Mouse (Mus musculus): Measurements from ENCODE around the gene Traf2. TPM values are rescaled to one million over a fixed set of nuclear protein-coding genes. Genes with fewer than 3 reads are reported as not detected.

Gene Traf2
- polyA plus RNA-seq (2012; rRNA removed) = 5.3 and 6.8 TPM in 2 replicates

DNA sequence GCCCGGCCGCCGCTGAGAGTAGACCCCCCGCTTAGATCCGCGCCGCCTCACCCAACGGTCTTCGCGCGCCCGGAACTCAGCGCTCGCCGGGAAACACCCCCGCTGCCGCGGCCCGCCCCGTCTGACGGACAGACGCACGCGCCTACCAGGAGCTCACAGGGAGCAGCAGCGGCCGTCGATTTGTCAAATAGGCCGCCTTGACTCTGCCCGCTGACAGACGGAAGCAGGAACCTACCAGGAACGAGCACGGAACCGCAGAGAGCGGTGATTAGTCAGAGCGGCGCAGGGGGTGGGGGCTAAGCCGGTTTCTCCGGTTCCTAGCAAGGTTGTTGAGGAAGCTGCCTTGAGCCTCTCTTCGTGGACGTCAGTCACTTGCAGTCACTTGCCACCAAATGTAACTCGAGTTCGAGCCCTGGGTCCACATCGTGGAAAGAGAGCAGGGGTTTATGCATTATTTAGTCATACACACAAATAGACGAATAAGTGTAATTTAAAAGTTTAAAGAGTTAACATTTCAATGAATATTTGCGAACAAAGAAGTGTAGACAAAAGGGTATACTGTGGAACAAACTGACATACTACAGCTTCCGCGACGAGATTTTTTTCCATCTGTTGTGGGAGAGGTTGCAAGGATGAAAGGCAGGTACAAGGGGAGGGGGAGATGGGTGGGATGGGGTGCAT, at the start of gene Traf2:
Gene Traf2 (minus strand): TSS at position 130 of the 681 bp plus-strand sequence.

DNA sequence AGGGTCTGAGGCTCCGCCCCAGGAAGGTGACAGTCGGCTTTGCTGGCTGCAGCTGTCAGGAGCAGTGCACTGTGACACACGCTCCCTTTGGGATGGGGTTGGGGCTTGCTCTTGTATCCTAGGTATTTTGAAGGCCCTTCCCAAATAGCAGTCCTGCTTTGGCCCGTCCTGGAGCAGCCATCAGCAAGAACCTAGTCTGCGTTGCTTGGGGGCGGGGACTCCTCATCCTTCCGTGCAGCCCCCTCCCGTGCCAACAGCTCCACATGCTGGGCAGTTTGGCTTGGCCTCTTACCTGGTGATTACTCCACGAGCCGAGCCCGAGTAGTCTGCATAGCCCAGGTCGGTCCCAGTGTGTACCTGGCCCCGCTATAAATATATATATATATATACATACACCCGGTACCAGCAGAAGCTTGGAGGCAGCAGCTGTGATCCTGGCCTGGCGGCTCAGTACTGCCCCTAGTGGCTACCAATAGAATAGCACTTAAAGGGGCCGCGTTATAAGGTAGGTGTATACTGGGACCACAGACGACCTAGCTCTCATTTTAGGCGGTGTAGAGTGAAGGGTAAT, 34.6 kb upstream of the Traf2 start, which contains the start of gene Ajm1:
Gene Ajm1 (minus strand): TSS at position 464 of the 571 bp plus-strand sequence.

DNA sequence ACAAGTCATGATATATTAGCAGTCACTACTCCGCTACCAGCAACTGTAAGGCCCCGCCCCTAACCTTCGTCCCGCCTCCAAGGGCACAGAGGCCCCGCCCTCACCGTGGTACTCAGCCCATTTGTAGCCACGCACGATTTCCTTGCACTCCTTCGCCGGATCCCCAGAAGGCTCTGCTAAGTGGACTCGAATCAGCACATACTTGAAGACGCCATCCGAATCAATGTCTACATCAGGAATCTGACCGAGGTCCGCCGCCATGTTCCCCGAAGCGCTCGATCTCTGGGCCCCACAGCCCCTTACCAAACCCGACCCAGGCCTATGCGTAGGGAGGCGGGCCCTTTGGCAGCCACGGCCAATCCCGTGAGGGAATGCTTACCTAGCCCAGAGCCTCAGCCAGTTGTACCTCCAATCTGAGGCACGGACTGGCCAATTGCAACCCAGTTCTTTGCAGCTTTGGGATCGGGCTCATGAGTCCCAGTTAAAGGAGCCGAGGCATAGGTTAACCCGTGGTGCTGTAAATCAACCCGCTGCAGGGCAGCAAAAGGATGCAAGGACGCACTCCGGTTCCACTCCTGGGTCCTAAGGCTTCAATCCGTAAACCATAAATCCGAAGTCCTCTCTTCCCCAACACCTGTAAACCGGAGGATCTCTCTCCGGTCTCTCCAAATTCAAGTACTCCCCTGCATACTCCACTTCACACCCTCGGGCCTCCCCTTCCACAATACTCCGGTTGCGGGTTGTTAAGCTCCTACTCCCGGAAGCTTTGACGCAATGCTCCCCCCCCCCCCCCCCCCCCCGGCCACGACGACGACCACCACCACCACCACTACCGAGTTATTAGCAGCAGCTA, 28.1 kb upstream of the Traf2 start, which contains the start of the genes Mamdc4 and Phpt1:
Gene Mamdc4 (minus strand): TSS at position 267 of the 853 bp plus-strand sequence.
Gene Phpt1 (minus strand): TSS at position 646 of the 853 bp plus-strand sequence.

DNA sequence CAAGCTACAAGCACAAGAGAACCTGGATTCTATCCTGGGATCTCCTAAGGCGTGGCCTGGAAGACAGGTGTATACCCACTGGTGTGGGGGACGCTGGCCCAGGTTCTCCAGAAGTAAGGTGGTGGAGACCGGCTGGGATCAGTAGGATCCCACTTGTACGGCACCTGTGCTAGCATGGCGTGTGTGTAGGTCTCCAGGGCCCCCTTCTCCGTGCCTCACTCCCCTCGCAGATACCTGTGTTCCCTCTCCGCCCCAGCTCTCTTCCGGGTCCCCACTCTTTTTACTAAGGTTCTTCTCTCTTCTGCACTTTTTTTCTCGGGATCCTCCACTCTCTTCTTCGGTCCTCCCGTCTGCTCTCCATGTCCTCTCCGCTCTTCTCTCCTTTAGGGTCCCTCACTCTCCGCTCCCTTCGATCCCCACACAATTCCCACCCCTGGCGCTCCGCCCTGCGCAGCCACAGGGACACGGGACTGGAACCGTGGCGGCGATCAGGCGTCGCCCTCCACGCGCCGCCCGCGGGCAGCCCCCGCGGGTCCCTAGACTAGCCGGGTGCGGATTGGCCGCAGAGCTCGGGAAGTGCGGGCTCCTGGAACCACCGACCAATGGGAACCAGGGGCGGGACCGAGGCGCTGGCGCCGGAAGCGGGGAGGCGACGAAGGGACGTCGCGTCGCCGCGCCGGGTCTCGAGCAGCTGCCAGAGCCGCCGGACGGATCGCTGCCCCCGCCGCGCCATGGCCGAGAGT, 10.7 kb upstream of the Traf2 start, which contains the start of gene Edf1:
Gene Edf1 (plus strand): TSS at position 627 of the 743 bp plus-strand sequence.

DNA sequence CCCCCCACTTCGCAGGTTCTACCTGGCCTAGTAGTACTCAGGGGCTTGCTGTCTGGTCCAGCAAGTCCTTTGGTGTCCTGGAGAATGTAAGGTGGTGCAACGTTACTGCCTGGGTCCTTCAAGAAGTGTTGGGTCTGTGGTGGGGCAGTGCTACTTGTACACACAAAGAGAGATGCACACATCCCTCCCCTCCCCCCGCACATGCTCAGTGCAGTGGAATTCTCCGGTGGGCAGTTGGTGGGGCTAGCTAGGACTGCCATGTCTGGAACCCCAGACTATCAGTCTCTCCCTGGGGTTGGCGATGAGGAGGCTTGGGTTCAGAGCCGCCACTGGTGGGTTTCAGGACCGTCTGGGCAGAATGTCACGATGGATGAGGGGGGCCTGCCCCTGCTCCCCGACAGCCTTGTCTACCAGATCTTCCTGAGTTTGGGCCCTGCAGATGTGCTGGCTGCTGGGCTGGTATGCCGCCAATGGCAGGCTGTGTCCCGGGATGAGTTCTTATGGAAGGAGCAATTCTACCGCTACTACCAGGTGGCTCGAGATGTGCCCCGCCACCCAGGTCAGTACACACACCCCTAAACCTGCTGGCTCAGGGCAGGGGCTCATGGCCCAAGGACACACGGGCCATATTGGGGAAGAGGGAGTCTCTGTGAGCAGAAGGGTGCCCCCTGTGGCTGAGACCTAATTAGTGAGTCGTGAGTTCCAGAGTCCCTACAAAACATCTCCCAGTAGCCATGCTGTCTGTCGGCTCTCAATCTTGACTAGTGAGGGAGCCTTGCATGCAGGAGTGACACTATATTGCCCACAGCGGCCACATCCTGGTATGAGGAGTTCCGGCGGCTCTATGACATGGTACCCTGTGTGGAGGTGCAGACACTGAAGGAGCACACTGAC, 44.9 kb downstream of the Traf2 start, which contains the start of gene C8g:
Gene C8g (minus strand): TSS at position 127 of the 894 bp plus-strand sequence.

DNA sequence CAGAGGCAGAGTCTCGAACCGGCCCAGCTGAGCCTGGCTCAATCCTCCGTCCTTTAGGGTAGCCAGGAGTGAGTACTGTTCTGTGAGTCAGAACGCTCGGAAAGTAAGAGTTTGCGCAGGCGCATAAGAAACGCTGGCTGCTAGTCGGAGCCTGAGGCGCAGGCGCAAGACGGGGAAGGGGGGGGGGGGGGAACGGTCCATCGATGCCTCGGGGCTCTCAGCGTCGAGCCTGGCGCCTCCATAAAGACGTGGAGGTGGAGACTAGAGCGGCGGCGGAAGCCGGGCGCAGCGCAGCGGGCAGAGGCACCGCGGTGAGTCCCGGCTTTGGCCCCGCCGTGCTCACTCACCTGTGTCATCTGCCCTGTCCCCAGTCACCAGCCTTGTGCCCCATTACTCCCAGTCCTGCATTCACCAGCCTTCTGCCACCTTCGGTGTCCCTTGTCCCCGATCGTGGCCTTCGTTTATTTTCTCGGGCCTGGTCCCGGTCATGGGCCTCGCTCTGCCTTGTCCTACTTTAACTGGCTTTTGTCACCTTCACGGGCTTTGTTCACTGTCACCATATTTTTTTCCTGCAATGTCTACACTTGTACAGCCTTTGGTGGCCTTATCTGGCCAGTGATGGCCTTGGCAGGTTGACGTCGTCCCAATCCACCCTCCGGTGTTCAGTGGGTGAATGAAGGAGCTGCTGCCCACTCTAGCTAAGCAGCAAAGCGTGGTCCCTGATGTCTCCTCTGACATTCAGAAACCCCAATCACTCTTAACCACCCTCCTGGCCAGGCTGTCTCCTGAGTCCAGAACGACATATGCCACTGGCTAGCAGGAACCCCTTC, 45.9 kb downstream of the Traf2 start, which contains the start of gene Fbxw5:
Gene Fbxw5 (plus strand): TSS at position 175 of the 830 bp plus-strand sequence.

DNA sequence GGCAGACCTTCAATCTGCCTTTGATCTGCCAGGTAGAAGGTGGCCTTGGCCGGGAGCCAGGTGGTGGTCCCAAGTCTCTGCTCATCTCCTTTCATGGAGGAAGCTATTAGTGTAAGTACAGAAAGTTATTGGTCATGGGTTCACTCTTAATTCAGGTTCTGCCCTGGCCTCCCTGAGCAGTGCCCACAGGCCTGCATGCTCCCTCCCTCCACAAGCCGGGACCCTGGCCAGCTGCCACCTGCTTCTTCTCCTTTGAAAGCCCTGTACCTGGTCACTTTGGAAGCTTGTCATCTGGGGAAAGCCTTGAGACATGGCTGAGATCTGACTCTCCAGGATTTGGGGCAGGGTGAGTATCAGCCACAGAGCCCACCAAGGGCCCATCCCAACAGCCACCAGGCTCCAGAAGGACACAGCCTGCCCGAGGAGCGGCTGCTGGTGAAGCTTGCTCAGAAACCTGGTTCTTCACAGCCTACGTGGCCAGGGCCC, 53.2 kb downstream of the Traf2 start, which contains the start of gene Lcn12:
Gene Lcn12 (minus strand): TSS at position 436 of the 486 bp plus-strand sequence.

DNA sequence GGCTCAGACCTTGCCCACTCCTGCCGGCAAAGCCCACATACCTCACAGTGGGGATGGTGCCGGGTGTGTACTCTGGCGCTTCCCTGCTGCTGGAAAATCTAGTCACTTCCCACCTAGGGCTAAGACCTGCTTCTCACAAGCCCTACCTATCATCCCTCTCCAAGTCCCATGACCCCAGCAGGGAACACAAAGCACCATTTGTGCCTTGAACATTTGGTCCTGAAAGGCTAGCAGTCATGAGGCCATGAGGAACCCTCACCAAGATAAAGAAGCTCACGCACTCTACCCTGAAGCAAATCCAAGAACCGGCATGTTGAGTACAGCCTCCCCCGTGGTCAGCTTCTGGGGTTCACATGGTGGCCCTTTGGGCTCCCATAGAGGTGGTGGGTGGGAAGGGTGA, 76.8 kb downstream of the Traf2 start, which contains the start of gene Ptgds:
Gene Ptgds (minus strand): TSS at position 78 of the 400 bp plus-strand sequence.

Other genes with a start within 250 kb of the Traf2 start
- gene Grin1, start 227.8 kb downstream of the Traf2 start, polyA plus RNA-seq (2012; rRNA removed) = 0.02 and 0.03 TPM in 2 replicates
- 5.0 and 8.0 TPM in 2 replicates for gene Man1b1, start 214.6 kb downstream of the Traf2 start, polyA plus RNA-seq (2012; rRNA removed)
- gene Dpp7, start 190.6 kb downstream of the Traf2 start, polyA plus RNA-seq (2012; rRNA removed) = 9.5 and 11.0 TPM in 2 replicates
- 3.3 and 4.3 TPM in 2 replicates for gene Uap1l1, start 181.3 kb downstream of the Traf2 start, polyA plus RNA-seq (2012; rRNA removed)
- 18.3 and 19.0 TPM in 2 replicates for gene Sapcd2, start 174.6 kb downstream of the Traf2 start, polyA plus RNA-seq (2012; rRNA removed)
- gene Entpd2, start 151.1 kb downstream of the Traf2 start, polyA plus RNA-seq (2012; rRNA removed) = 0.18 and 0.22 TPM in 2 replicates
- 3.2 and 3.7 TPM in 2 replicates for gene Npdc1, start 147.6 kb downstream of the Traf2 start, polyA plus RNA-seq (2012; rRNA removed)
- gene Fut7, start 123.7 kb downstream of the Traf2 start, polyA plus RNA-seq (2012; rRNA removed) = 0.37 and 0.68 TPM in 2 replicates
- gene Abca2, start 118.2 kb downstream of the Traf2 start, polyA plus RNA-seq (2012; rRNA removed) = 1.9 and 2.4 TPM in 2 replicates
- 0.14 and 0.23 TPM in 2 replicates for gene Clic3, start 90.1 kb downstream of the Traf2 start, polyA plus RNA-seq (2012; rRNA removed)
- gene Paxx, start 85.8 kb downstream of the Traf2 start, polyA plus RNA-seq (2012; rRNA removed) = 7.5 and 7.9 TPM in 2 replicates
- 0.21 TPM in 2 replicates for gene Ptgds, start 76.9 kb downstream of the Traf2 start, polyA plus RNA-seq (2012; rRNA removed)
- gene Lcn12, start 53.0 kb downstream of the Traf2 start, polyA plus RNA-seq (2012; rRNA removed) = not detected in 2 replicates
- 4.5 and 8.5 TPM in 2 replicates for gene Fbxw5, start 46.2 kb downstream of the Traf2 start, polyA plus RNA-seq (2012; rRNA removed)
- 19.1 and 24.6 TPM in 2 replicates for gene C8g, start 45.2 kb downstream of the Traf2 start, polyA plus RNA-seq (2012; rRNA removed)
- gene Edf1, start 10.9 kb upstream of the Traf2 start, polyA plus RNA-seq (2012; rRNA removed) = 107 and 113 TPM in 2 replicates
- gene Mamdc4, start 27.9 kb upstream of the Traf2 start, polyA plus RNA-seq (2012; rRNA removed) = 6.2 and 6.3 TPM in 2 replicates
- gene Phpt1, start 28.3 kb upstream of the Traf2 start, polyA plus RNA-seq (2012; rRNA removed) = 32.3 and 33.8 TPM in 2 replicates
- 0.02 and 0.06 TPM in 2 replicates for gene Ajm1, start 34.8 kb upstream of the Traf2 start, polyA plus RNA-seq (2012; rRNA removed)
- 20.4 and 22.4 TPM in 2 replicates for gene Rabl6, start 61.6 kb upstream of the Traf2 start, polyA plus RNA-seq (2012; rRNA removed)
- not detected in 2 replicates for gene Ccdc183, start 70.7 kb upstream of the Traf2 start, polyA plus RNA-seq (2012; rRNA removed)
- gene Tmem141, start 75.1 kb upstream of the Traf2 start, polyA plus RNA-seq (2012; rRNA removed) = 9.5 and 10.0 TPM in 2 replicates
- 21.6 and 24.9 TPM in 2 replicates for gene Fcna, start 81.1 kb upstream of the Traf2 start, polyA plus RNA-seq (2012; rRNA removed)
- gene Lcn8, start 106.2 kb upstream of the Traf2 start, polyA plus RNA-seq (2012; rRNA removed) = not detected in 2 replicates
- gene Lcn5, start 111.0 kb upstream of the Traf2 start, polyA plus RNA-seq (2012; rRNA removed) = not detected in 2 replicates
- not detected in 2 replicates for gene Lcn6, start 129.8 kb upstream of the Traf2 start, polyA plus RNA-seq (2012; rRNA removed)
- gene Lcn10, start 135.8 kb upstream of the Traf2 start, polyA plus RNA-seq (2012; rRNA removed) = not detected in 2 replicates
- not detected in 2 replicates for gene Obp2a, start 153.1 kb upstream of the Traf2 start, polyA plus RNA-seq (2012; rRNA removed)
- gene Bmyc, start 159.8 kb upstream of the Traf2 start, polyA plus RNA-seq (2012; rRNA removed) = 4.2 TPM in 2 replicates
- gene Obp2b, start 190.1 kb upstream of the Traf2 start, polyA plus RNA-seq (2012; rRNA removed) = not detected in 2 replicates
- gene Lcn3, start 218.6 kb upstream of the Traf2 start, polyA plus RNA-seq (2012; rRNA removed) = not detected in 2 replicates
- gene Lcn11, start 230.1 kb upstream of the Traf2 start, polyA plus RNA-seq (2012; rRNA removed) = not detected in 2 replicates
- not detected in 2 replicates for gene Gm13539, start 235.3 kb upstream of the Traf2 start, polyA plus RNA-seq (2012; rRNA removed)